Mouse (Mus musculus) kidney, postnatal 25 days (tissue): Measurements from ENCODE around the gene Hist2h3c2.

Experiments used
- DNase-seq, 2 experiments: peaks; one replicate each; pipeline ENCODE4 v3.0.0; 2021; ENCODE audit warnings: mixed read lengths in 2 of 2

The Hist2h3c2 gene

GRCm38 (mm10) chr3:96196437-96197128, 42.3 kb downstream of the Hist2h3c2 start:
- no peak for DNase-seq

GRCm38 (mm10) chr3:96195616-96196313, 43.2 kb downstream of the Hist2h3c2 start:
- no peak for DNase-seq

GRCm38 (mm10) chr3:96194966-96195365, 44.0 kb downstream of the Hist2h3c2 start:
- no peak for DNase-seq

- no peak for DNase-seq
These were observed 46.0 kb downstream of the Hist2h3c2 start for GRCm38 (mm10) chr3:96192977-96193376.
